Mouse (Mus musculus): ENCODE measurements at regions not wholly inside any gene's neighbourhood (a gene's known extent, or its start where the extent isn't known, plus 50 kb on each side); places are given as distances from the start of the nearest gene placed in this dataset.

- Histone ChIP-seq H3K9me3 (replicated peaks; ENCODE audit: control insufficient read depth, low read length) (no peaks in the 10 kb centered on the region), H3K4me2 (ENCODE audit: low read depth, low read length) (no peak overlapping the region), H3K9ac (replicated peaks; ENCODE audit: low read depth, low read length) (no peak overlapping the region), H3K27me3 (ENCODE audit: control insufficient read depth, insufficient read depth, low read length) (no peaks in the 10 kb centered on the region), H3K4me3 (ENCODE audit: low read depth, low read length) (no peak overlapping the region), H3K36me3 (replicated peaks; ENCODE audit: control insufficient read depth, insufficient read depth, low read length) (no peaks in the 10 kb centered on the region), H3K27ac (ENCODE audit: low read depth) (no peak overlapping the region), H3K4me1 (ENCODE audit: control insufficient read depth, insufficient read depth) (no peaks in the 10 kb centered on the region)
- 91% methylated on average over 6 of the region's 6 CpGs for WGBS
- TF ChIP-seq CTCF (IDR thresholded peaks at IDR 0.05; ENCODE audit: low read depth), result no peak
- TF ChIP-seq EP300 (IDR thresholded peaks at IDR 0.05; ENCODE audit: low read depth), result no peak
- ATAC-seq (ENCODE audit: insufficient read depth, low read depth) (no peak), DNase-seq (ENCODE audit: low spot score) (no peak)
Measured at GRCm38 (mm10) chr5:35204049-35204448, 74.1 kb upstream of the Adra2c start.

GRCm38 (mm10) chr5:35198468-35198867, 79.7 kb upstream of the Adra2c start:
- H3K9me3 ChIP-seq (replicated peaks; ENCODE audit: control insufficient read depth, low read length), result no peaks in the 10 kb centered on the region
- no peak for DNase-seq (ENCODE audit: low spot score)
- H3K4me1 ChIP-seq (ENCODE audit: control insufficient read depth, insufficient read depth), result no peaks in the 10 kb centered on the region
- no peak overlapping the region for H3K9ac ChIP-seq (replicated peaks; ENCODE audit: low read depth, low read length)
- no peak for ATAC-seq (ENCODE audit: insufficient read depth, low read depth)
- no peak for TF ChIP-seq EP300 (IDR thresholded peaks at IDR 0.05; ENCODE audit: low read depth)
- no peak for TF ChIP-seq CTCF (IDR thresholded peaks at IDR 0.05; ENCODE audit: low read depth)
- H3K4me3 ChIP-seq (ENCODE audit: low read depth, low read length), result no peak overlapping the region
- no peak overlapping the region for H3K27ac ChIP-seq (ENCODE audit: low read depth)
- no peaks in the 10 kb centered on the region for H3K27me3 ChIP-seq (ENCODE audit: control insufficient read depth, insufficient read depth, low read length)
- 35% methylated on average over 5 of the region's 5 CpGs for WGBS
- H3K36me3 ChIP-seq (replicated peaks; ENCODE audit: control insufficient read depth, insufficient read depth, low read length), result no peaks in the 10 kb centered on the region
- H3K4me2 ChIP-seq (ENCODE audit: low read depth, low read length), result no peak overlapping the region

GRCm38 (mm10) chr5:35189113-35189797, 83.7 kb upstream of the Lrpap1 start:
- Histone ChIP-seq H3K4me2 (ENCODE audit: low read depth, low read length) (no peak overlapping the region), H3K36me3 (replicated peaks; ENCODE audit: control insufficient read depth, insufficient read depth, low read length) (no peaks in the 10 kb centered on the region), H3K27me3 (ENCODE audit: control insufficient read depth, insufficient read depth, low read length) (peaks cover 9% of the 10 kb centered on the region; the same call in 1 of the 2 replicates), H3K27ac (ENCODE audit: low read depth) (peak overlapping the region; percentile 76), H3K9ac (replicated peaks; ENCODE audit: low read depth, low read length) (no peak overlapping the region), H3K9me3 (replicated peaks; ENCODE audit: control insufficient read depth, low read length) (no peaks in the 10 kb centered on the region), H3K4me1 (ENCODE audit: control insufficient read depth, insufficient read depth) (peaks cover 29% of the 10 kb centered on the region; the same call in 1 of the 2 replicates), H3K4me3 (ENCODE audit: low read depth, low read length) (no peak overlapping the region)
- DNase-seq (ENCODE audit: low spot score), result peak; percentile 88
- TF ChIP-seq CTCF (IDR thresholded peaks at IDR 0.05; ENCODE audit: low read depth) (no peak), EP300 (IDR thresholded peaks at IDR 0.05; ENCODE audit: low read depth) (peak; percentile 32; the same call in 1 of the 2 replicates)
- ATAC-seq (ENCODE audit: insufficient read depth, low read depth), result peak; percentile 91
- WGBS, result 27% methylated on average over 12 of the region's 12 CpGs

- Histone ChIP-seq H3K27ac (ENCODE audit: low read depth) (no peak overlapping the region), H3K4me1 (ENCODE audit: control insufficient read depth, insufficient read depth) (peaks cover 29% of the 10 kb centered on the region; the same call in 1 of the 2 replicates), H3K27me3 (ENCODE audit: control insufficient read depth, insufficient read depth, low read length) (peaks cover 9% of the 10 kb centered on the region; the same call in 1 of the 2 replicates), H3K4me2 (ENCODE audit: low read depth, low read length) (no peak overlapping the region), H3K9ac (replicated peaks; ENCODE audit: low read depth, low read length) (no peak overlapping the region), H3K4me3 (ENCODE audit: low read depth, low read length) (no peak overlapping the region), H3K9me3 (replicated peaks; ENCODE audit: control insufficient read depth, low read length) (no peaks in the 10 kb centered on the region), H3K36me3 (replicated peaks; ENCODE audit: control insufficient read depth, insufficient read depth, low read length) (no peaks in the 10 kb centered on the region)
- TF ChIP-seq CTCF (IDR thresholded peaks at IDR 0.05; ENCODE audit: low read depth) (no peak), EP300 (IDR thresholded peaks at IDR 0.05; ENCODE audit: low read depth) (no peak)
- DNase-seq (ENCODE audit: low spot score) (no peak), ATAC-seq (ENCODE audit: insufficient read depth, low read depth) (peak; percentile 29; the same call in 1 of the 2 replicates)
- WGBS, result 47% methylated on average over 3 of the region's 3 CpGs
Measured at GRCm38 (mm10) chr5:35185826-35186225, 80.3 kb upstream of the Lrpap1 start.

GRCm38 (mm10) chr5:35185289-35185688, 79.7 kb upstream of the Lrpap1 start:
- no peak overlapping the region for H3K4me2 ChIP-seq (ENCODE audit: low read depth, low read length)
- no peak for DNase-seq (ENCODE audit: low spot score)
- no peak overlapping the region for H3K4me3 ChIP-seq (ENCODE audit: low read depth, low read length)
- no peak for ATAC-seq (ENCODE audit: insufficient read depth, low read depth)
- no peak overlapping the region for H3K27ac ChIP-seq (ENCODE audit: low read depth)
- no peak for TF ChIP-seq CTCF (IDR thresholded peaks at IDR 0.05; ENCODE audit: low read depth)
- no peaks in the 10 kb centered on the region for H3K36me3 ChIP-seq (replicated peaks; ENCODE audit: control insufficient read depth, insufficient read depth, low read length)
- peaks cover 29% of the 10 kb centered on the region; the same call in 1 of the 2 replicates for H3K4me1 ChIP-seq (ENCODE audit: control insufficient read depth, insufficient read depth)
- H3K9ac ChIP-seq (replicated peaks; ENCODE audit: low read depth, low read length), result no peak overlapping the region
- no peaks in the 10 kb centered on the region for H3K9me3 ChIP-seq (replicated peaks; ENCODE audit: control insufficient read depth, low read length)
- peaks cover 9% of the 10 kb centered on the region; the same call in 1 of the 2 replicates for H3K27me3 ChIP-seq (ENCODE audit: control insufficient read depth, insufficient read depth, low read length)

- 69% methylated on average over 7 of the region's 7 CpGs for WGBS
- ATAC-seq (ENCODE audit: insufficient read depth, low read depth), result no peak
Measured at GRCm38 (mm10) chr5:35183418-35183817, 77.9 kb upstream of the Lrpap1 start.

More at GRCm38 (mm10) chr5:35183418-35183817, 77.9 kb upstream of the Lrpap1 start:
- H3K27ac ChIP-seq (ENCODE audit: low read depth), result no peak overlapping the region
- peaks cover 9% of the 10 kb centered on the region; the same call in 1 of the 2 replicates for H3K27me3 ChIP-seq (ENCODE audit: control insufficient read depth, insufficient read depth, low read length)
- H3K4me3 ChIP-seq (ENCODE audit: low read depth, low read length), result no peak overlapping the region
- H3K4me1 ChIP-seq (ENCODE audit: control insufficient read depth, insufficient read depth), result peaks cover 18% of the 10 kb centered on the region; the same call in 1 of the 2 replicates
- H3K36me3 ChIP-seq (replicated peaks; ENCODE audit: control insufficient read depth, insufficient read depth, low read length), result no peaks in the 10 kb centered on the region
- H3K9me3 ChIP-seq (replicated peaks; ENCODE audit: control insufficient read depth, low read length), result no peaks in the 10 kb centered on the region
- TF ChIP-seq EP300 (IDR thresholded peaks at IDR 0.05; ENCODE audit: low read depth), result no peak
- TF ChIP-seq CTCF (IDR thresholded peaks at IDR 0.05; ENCODE audit: low read depth), result no peak
- DNase-seq (ENCODE audit: low spot score), result no peak
- no peak overlapping the region for H3K4me2 ChIP-seq (ENCODE audit: low read depth, low read length)
- no peak overlapping the region for H3K9ac ChIP-seq (replicated peaks; ENCODE audit: low read depth, low read length)
